Comparison of ENCODE assay signal across 11 mouse cellular contexts in genomic region chrX:153476760-153477248, GRCm38 (mm10). TPM values are rescaled to one million over a fixed set of nuclear protein-coding genes. Genes with fewer than 3 reads are reported as not detected.
DNase-seq lines count a peak whose midpoint lies in the region; ATAC-seq and TF ChIP-seq lines count a peak whose summit lies in the region.
"Had no signal": no experiment of that assay in that cellular context is flagged by ENCODE, and none has a peak within 500 bp of the region (broad histone marks: within the 10 kb centered on the region; RNA-seq: fewer than 3 reads in every experiment).

No protein-coding gene starts in this region.

- no peak overlapping the region for H3K4me3 ChIP-seq in forebrain, embryonic 11.5 days (ENCODE audit: low read depth, low read length)
- no peak overlapping the region for H3K4me3 ChIP-seq in hindbrain, postnatal 0 days (ENCODE audit: low read length)
- H3K4me3 ChIP-seq in midbrain, embryonic 15.5 days = no peak overlapping the region
- H3K4me3 ChIP-seq in intestine, embryonic 15.5 days (replicated peaks) = no peak overlapping the region

- H3K4me2 ChIP-seq in forebrain, embryonic 11.5 days (ENCODE audit: low read depth, low read length, severe bottlenecking) = no peak overlapping the region
- H3K4me2 ChIP-seq in hindbrain, postnatal 0 days (ENCODE audit: low read depth, low read length) = peak overlapping the region; percentile 18; the same call in 1 of the 2 replicates
- peak overlapping the region; percentile 31; the same call in 1 of the 2 replicates for H3K4me2 ChIP-seq in midbrain, embryonic 15.5 days
- no peak overlapping the region for H3K4me2 ChIP-seq in intestine, embryonic 15.5 days (replicated peaks)
- H3K4me2 ChIP-seq: liver, embryonic 11.5 days had no signal

- 37% methylated on average over 8 of the region's 8 CpGs for WGBS in forebrain, embryonic 11.5 days
- 38% methylated on average over 8 of the region's 8 CpGs for WGBS in hindbrain, postnatal 0 days
- WGBS in midbrain, embryonic 15.5 days = 33% methylated on average over 8 of the region's 8 CpGs
- WGBS in intestine, embryonic 15.5 days = 70% methylated on average over 8 of the region's 8 CpGs

- no peaks in the 10 kb centered on the region for H3K27me3 ChIP-seq in forebrain, embryonic 11.5 days (ENCODE audit: control insufficient read depth, insufficient read depth, low read length)
- no peaks in the 10 kb centered on the region for H3K27me3 ChIP-seq in hindbrain, postnatal 0 days (ENCODE audit: insufficient read depth, low read length)
- no peaks in the 10 kb centered on the region for H3K27me3 ChIP-seq in midbrain, embryonic 15.5 days (replicated peaks)
- H3K27me3 ChIP-seq in intestine, embryonic 15.5 days (replicated peaks) = no peaks in the 10 kb centered on the region

- H3K9me3 ChIP-seq in forebrain, embryonic 11.5 days (ENCODE audit: control insufficient read depth, low read length) = no peaks in the 10 kb centered on the region
- no peaks in the 10 kb centered on the region for H3K9me3 ChIP-seq in hindbrain, postnatal 0 days (ENCODE audit: low read length)
- H3K9me3 ChIP-seq in midbrain, embryonic 15.5 days = no peaks in the 10 kb centered on the region
- H3K9me3 ChIP-seq in intestine, embryonic 15.5 days = no peaks in the 10 kb centered on the region

- no peak for TF ChIP-seq CTCF in hindbrain, postnatal 0 days (IDR thresholded peaks at IDR 0.05; ENCODE audit: low read depth)

- ATAC-seq in forebrain, embryonic 11.5 days (replicated peaks; ENCODE audit: low FRiP score) = peak; percentile 89
- peak; percentile 55; the same call in 1 of the 2 replicates for ATAC-seq in hindbrain, postnatal 0 days
- peak; percentile 92; the same call in 1 of the 2 replicates for ATAC-seq in midbrain, embryonic 15.5 days (replicated peaks)
- no peak for ATAC-seq in intestine, embryonic 15.5 days

- no peak overlapping the region for H3K9ac ChIP-seq in forebrain, embryonic 11.5 days (ENCODE audit: low read length)
- H3K9ac ChIP-seq in hindbrain, postnatal 0 days (replicated peaks; ENCODE audit: low read length) = no peak overlapping the region
- H3K9ac ChIP-seq in midbrain, embryonic 15.5 days = no peak overlapping the region
- no peak overlapping the region for H3K9ac ChIP-seq in intestine, embryonic 15.5 days

- H3K27ac ChIP-seq in forebrain, embryonic 11.5 days (ENCODE audit: low read depth, low read length) = peak overlapping the region; percentile 51; the same call in 1 of the 2 replicates
- peak overlapping the region; percentile 26; the same call in 1 of the 2 replicates for H3K27ac ChIP-seq in hindbrain, postnatal 0 days
- peak overlapping the region; percentile 82 for H3K27ac ChIP-seq in midbrain, embryonic 15.5 days
- H3K27ac ChIP-seq in intestine, embryonic 15.5 days = no peak overlapping the region
- H3K27ac ChIP-seq: macrophage had no signal

- no peaks in the 10 kb centered on the region for H3K4me1 ChIP-seq in forebrain, embryonic 11.5 days (replicated peaks; ENCODE audit: control insufficient read depth, insufficient read depth, low read length)
- H3K4me1 ChIP-seq in hindbrain, postnatal 0 days (ENCODE audit: insufficient read depth, low read length) = no peaks in the 10 kb centered on the region
- no peaks in the 10 kb centered on the region for H3K4me1 ChIP-seq in midbrain, embryonic 15.5 days
- H3K4me1 ChIP-seq in intestine, embryonic 15.5 days (replicated peaks) = no peaks in the 10 kb centered on the region

- no peaks in the 10 kb centered on the region for H3K36me3 ChIP-seq in forebrain, embryonic 11.5 days (ENCODE audit: control insufficient read depth, insufficient read depth, low read length)
- no peaks in the 10 kb centered on the region for H3K36me3 ChIP-seq in hindbrain, postnatal 0 days (ENCODE audit: insufficient read depth, low read length)
- no peaks in the 10 kb centered on the region for H3K36me3 ChIP-seq in midbrain, embryonic 15.5 days (replicated peaks)
- H3K36me3 ChIP-seq in intestine, embryonic 15.5 days = no peaks in the 10 kb centered on the region

- peak; percentile 3 for DNase-seq in layer of hippocampus, adult 11-12 months (ENCODE audit: low spot score)
- no peak for DNase-seq in layer of hippocampus, postnatal 25 days (ENCODE audit: extremely low spot score in 1 of 2, low spot score in 1 of 2)
- DNase-seq in forebrain, embryonic 11.5 days (ENCODE audit: low spot score) = peak; percentile 51
- peak; percentile 43 for DNase-seq in hindbrain, postnatal 0 days (ENCODE audit: low spot score)
- DNase-seq in B cell, adult 2 months = no peak
- DNase-seq in spleen, postnatal 10 days (ENCODE audit: low spot score in 2 of 2) = no peak
- DNase-seq: gastrocnemius, postnatal 36 days had no signal

RNA-seq across cellular contexts. Expression of gene Ubqln2, which starts 21.2 kb away (rescaled TPM):
- 100 to 1,000 TPM; 242 to 253 TPM for total RNA-seq in layer of hippocampus, postnatal 25 days (2021)
- 62.8 and 65.4 TPM in 2 replicates for polyA plus RNA-seq in forebrain, embryonic 11.5 days (2014; fragmentation: Nextera tagmentation; extraction: Ambion mirVana)
- 112 and 128 TPM in 2 replicates for total RNA-seq in hindbrain, postnatal 0 days (2014; rRNA removed)
- polyA plus RNA-seq in hindbrain, postnatal 0 days (2015; fragmentation: Nextera tagmentation; extraction: Ambion mirVana) = 38.9 and 43.6 TPM in 2 replicates
- polyA plus RNA-seq in midbrain, embryonic 15.5 days (2015; fragmentation: Nextera tagmentation; extraction: Ambion mirVana) = 53.4 and 54.0 TPM in 2 replicates
- 18.5 and 19.9 TPM in 2 replicates for polyA plus RNA-seq in intestine, embryonic 15.5 days (2015; fragmentation: Nextera tagmentation; extraction: Ambion mirVana)

Comparison
In these comparisons a context has a peak if more than half of its experiments do, and no peak if none do; other contexts are left out.
1. DNase-seq: peak in layer of hippocampus, adult 11-12 months (single experiment), forebrain, embryonic 11.5 days (single experiment) and hindbrain, postnatal 0 days (single experiment); none in layer of hippocampus, postnatal 25 days (0 of 2), B cell, adult 2 months (0 of 2) and spleen, postnatal 10 days (0 of 2).
2. H3K4me2 ChIP-seq: peak in hindbrain, postnatal 0 days (single experiment) and midbrain, embryonic 15.5 days (single experiment); none in forebrain, embryonic 11.5 days (single experiment) and intestine, embryonic 15.5 days (single experiment).